Mouse (Mus musculus) heart, postnatal 36 days (tissue): ENCODE measurements at regions not wholly inside any gene's neighbourhood (a gene's known extent, or its start where the extent isn't known, plus 50 kb on each side); places are given as distances from the start of the nearest gene placed in this dataset.

Experiments
- DNase-seq, 2 experiments: peaks; one replicate each; pipeline ENCODE4 v3.0.0; 2021 to 2022
- intact Hi-C: fragments of 180-260 bp; cut with DNase I; formaldehyde crosslinking; loops from one replicate; pipeline ENCODE4 v1.15.1; 2025

DNA sequence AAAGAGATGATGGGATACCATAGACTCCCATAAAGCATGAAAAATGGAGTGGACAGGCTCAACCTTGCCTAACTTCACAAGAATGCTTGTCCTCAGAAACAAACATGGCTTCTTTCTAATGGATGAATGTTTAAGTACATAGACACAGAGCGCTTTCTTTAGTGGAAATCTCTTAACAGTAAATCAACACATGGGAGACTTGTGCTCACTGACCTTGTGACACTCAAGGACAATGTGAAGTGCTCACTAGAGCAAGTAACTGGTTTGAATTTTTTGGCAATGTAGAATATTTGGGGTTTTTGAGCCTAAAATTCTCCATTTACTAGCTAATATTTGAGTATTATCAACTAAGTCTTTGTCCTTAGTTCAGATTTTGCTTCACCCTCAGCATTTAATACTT is 88.0 kb downstream of the Tent5c start:
- no peak for DNase-seq
- intact Hi-C loops: no loop called here

GRCm38 (mm10) chr3:100397491-100397890 is 91.6 kb downstream of the Tent5c start:
- no peak for DNase-seq
- intact Hi-C loops: no loop called here

DNA sequence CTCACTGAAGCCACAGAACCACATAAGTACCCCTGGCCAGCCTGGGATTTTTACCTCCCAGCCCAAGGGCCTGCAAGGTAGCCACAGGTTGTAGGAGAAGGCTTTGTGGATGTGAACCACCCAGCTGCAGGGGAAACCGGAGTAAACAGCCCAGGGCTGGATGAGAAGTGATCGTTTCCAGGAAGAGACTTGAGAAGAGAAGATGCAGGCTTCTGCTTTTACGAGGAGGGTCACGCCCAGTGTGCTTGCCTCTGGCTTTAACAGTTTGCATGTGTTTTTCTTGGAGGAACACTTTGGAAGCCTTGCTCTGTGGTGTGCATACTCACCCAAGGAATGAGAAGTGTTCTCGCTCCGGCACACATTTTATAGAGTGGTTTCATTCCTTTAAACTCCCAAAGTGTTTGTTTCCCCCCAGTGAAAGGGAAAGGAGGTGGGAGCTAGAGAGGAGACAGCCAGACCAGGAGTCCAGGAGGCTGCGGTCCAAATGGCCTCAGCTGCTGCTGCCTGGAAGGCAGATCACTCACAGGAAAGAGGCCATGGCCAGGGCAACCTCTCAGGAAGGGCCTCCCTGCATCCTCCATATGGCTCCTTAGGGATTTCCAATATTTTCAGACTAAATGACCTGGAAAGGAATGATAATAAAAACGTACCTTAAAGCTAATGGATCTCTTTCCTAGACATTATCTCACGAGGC is 94.1 kb downstream of the Tent5c start:
- intact Hi-C loops: no loop called here
- peak in 1 of 2 experiments; percentile 22 for DNase-seq

DNA sequence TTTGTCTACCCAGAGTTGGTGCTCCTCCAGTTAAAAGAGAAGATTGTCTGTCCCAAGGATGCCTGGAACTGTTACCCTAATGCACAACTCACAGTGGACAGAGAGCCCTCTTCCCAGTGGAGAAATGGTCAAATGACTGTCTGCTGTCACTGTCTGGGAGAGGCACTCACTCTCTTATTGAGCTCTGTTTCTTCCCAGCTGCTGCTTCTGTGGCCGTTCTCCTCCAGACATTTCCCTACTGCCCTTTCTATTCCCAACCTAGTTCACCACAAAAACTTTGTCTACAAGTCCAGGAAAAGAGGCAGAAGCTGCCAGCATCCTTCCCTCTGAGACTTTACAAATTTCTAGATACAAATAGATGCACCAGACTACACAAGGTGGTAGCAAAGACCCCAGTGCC is 95.2 kb downstream of the Tent5c start:
- intact Hi-C loops: no loop called here
- DNase-seq: no peak

GRCm38 (mm10) chr3:100382181-100382580 is 106.9 kb downstream of the Tent5c start:
- no peak for DNase-seq
- intact Hi-C loops: no loop called here

- intact Hi-C loops: no loop called here
- no peak for DNase-seq
Measured at GRCm38 (mm10) chr3:100381363-100381762, 107.8 kb downstream of the Tent5c start.

- DNase-seq: no peak
- intact Hi-C loops: no loop called here
Measured at GRCm38 (mm10) chr3:100376162-100376561, 113.0 kb downstream of the Tent5c start.

GRCm38 (mm10) chr3:100366884-100367840 is 122.0 kb downstream of the Tent5c start:
- DNase-seq: no peak
- intact Hi-C loops: no loop called here

DNA sequence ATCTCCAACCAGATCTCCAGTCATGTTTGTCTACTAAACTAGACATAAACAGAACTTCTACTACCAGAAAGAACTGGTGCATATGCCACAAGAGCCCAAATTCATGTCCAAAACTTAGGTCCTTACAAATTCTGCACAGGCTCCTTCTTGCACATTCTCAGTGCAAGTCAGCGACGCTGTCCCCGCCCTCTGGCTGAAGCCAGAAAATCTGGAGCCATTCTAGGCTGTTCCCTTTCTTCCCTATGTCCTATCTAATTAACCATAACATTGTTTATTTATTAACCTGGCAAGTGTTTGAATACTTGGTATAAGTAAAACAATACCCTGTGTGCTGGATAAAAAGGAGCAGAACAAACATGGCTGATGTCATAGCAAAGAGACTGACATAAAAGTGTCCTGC is 122.7 kb downstream of the Tent5c start:
- intact Hi-C loops: no loop called here

GRCm38 (mm10) chr3:100365354-100365945 is 123.7 kb downstream of the Tent5c start:
- no peak for DNase-seq
- intact Hi-C loops: no loop called here

More for the DNA sequence above, 122.7 kb downstream of the Tent5c start:
- DNase-seq: no peak

GRCm38 (mm10) chr3:100364706-100365105 is 124.4 kb downstream of the Tent5c start:
- DNase-seq: no peak
- intact Hi-C loops: no loop called here

- intact Hi-C loops: no loop called here
- DNase-seq: no peak
Measured at GRCm38 (mm10) chr3:100362983-100363382, 126.1 kb downstream of the Tent5c start.

GRCm38 (mm10) chr3:100360019-100360418 is 129.1 kb downstream of the Tent5c start:
- no peak for DNase-seq
- intact Hi-C loops: no loop called here

DNA sequence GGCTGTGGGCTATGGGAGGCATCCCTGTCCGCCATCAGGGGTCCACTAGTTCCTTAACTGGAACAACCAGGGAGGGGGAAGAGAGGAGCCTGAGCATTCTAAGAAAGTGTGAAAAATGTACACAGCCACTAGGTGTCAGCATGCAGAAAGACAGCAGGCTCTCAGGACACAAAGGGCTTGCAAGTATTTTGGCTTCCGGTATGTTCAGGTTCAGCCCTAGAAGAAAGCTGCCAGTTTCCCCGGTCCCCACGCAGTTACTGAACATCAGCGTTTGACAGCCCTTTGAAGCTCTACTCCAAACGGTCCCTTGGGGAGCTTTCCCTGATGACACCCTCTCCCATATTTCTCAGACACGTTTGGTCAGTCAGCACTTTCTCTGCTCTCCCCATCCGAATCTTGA is 130.1 kb downstream of the Tent5c start:
- intact Hi-C loops: loop anchor here (5.0 kb wide), 1 partner anchor 193 kb away; no protein-coding TSS in a partner anchor
- DNase-seq: peak; percentile 9 to 19

DNA sequence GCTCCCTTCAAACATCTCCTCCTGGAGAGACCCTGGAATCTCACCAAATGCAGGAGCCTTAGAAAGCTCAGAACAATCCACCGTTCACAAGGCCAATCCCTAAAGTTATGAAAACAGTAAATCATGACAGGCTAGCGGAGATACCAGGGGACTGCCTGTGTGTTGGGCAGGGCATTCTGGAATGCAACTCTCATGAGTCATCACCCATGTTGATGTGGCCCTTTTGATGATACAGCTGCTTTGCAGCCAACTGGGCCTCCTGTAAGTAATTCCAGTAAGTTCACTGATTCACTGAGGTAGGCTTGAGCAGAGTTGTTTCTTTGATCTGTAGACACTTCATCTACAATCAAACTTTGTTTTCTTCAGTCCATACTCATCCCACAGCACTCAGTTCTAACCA is 155.6 kb downstream of the Tent5c start:
- intact Hi-C loops: no loop called here
- no peak for DNase-seq

- no peak for DNase-seq
- intact Hi-C loops: no loop called here
Measured at GRCm38 (mm10) chr3:100318357-100318756, 156.2 kb upstream of the Wdr3 start.

DNA sequence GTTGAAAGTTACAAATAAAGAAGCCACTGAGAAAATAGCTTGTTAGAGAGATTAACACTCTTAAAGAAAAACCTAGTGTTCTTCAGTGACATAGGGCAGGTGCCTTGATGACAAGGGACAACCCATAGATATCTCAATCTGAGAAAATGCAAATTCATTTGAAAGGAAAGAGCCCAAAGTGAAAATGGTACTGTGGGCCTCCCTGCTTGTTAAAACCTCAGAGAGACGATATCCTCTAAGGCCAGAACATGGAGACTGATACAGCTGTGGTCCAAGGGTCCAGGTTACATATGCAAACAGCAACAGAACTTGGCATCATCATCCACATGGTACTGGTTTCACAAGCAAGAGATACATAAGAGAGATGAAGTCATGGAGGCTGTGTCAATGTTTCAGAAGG is 125.6 kb upstream of the Wdr3 start:
- DNase-seq: no peak
- intact Hi-C loops: no loop called here

DNA sequence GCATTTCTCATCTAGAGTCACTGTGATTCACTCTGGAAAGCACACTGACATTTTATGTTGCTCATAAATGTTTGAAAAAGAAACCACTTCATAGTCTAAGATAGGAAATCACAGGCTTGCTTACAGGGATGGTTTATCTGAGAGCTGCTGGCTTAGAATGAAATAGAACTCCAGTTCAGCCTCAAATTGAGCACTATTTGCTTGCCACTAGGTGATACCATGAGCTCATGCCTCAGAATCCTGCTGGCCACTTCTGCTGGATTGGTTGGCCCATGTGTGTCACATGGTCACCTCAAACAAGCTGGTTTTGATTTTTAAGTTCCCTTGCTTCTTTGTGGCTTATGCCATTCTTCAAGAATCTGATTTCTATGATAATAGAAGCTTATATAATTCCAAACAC is 104.8 kb upstream of the Wdr3 start:
- intact Hi-C loops: no loop called here
- DNase-seq: no peak

GRCm38 (mm10) chr3:100264991-100265390 is 102.8 kb upstream of the Wdr3 start:
- intact Hi-C loops: no loop called here
- no peak for DNase-seq
